Mouse (Mus musculus): Measurements from ENCODE around the gene Ccdc30.

DNA sequence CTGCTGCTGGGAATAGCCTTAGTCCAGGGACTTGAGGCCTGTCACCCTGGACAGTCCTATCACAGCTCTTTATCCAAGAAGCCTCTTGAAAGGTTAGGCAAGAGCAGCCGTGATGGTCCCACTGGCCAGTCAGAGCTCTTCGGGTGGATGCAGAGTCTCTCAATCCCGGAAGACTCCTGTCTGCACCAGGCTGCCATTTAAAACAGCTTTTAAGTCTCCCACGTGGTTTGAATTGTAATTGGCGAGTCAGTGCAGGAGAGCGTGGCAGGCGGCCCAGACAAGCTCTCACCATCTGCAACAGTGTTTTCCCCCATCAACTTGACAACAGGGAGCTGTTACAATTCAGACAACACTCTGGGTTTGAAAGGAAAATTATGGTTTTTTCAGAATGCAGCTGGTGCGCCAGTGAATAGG lies 45.4 kb upstream of the Ccdc30 start:
- TF ChIP-seq CTCF (conservative IDR thresholded peaks at IDR 0.05; ENCODE audit: low read length): no peak
- TF ChIP-seq NANOG (IDR thresholded peaks at IDR 0.05; ENCODE audit: borderline replicate concordance, low read length): no peak
- no peak for TF ChIP-seq POU5F1 (IDR thresholded peaks at IDR 0.05; ENCODE audit: borderline replicate concordance, low read length)

Measured in E14TG2a.4 (cell line).